In the genomic region with DNA sequence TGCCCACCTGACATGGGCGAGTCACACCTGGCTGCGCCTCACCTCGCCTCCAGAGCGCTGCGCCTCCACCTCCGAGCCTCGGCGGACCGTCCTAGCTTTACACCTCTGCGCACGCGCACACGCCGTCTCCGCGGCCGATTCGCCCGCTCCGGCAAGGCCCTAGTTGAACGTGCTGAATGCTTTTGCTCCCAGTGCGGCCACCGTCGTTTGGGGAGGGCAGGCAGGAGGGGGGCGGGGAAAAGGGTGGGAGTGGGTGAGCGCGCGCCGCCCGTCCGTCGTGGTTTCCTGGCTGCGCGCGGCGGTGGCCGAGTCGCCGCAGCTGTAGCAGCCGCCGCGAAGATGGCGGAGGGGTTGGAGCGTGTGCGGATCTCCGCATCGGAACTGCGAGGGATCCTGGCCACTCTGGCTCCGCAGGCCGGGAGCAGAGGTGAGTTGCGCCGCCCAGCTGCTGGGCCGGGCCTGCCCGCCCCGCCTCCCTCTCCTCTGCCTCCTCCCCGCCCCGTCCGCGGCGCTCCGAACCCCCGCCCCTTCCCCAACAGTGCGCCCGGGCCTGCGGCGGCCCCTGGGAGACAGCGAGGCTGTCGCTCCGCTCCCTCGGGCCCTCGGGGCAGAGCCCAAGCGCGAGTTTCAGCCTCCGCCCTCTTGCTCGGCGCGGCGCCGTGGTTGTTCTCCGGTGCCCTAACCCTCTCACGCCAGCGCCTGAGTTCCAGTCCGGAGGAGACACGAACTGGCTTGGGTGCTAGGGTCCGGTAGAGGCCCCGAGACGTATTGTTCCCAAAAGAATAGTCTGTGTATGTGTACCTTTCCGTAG, we compare ENCODE assay signal across 8 mouse cellular contexts. TPM values are rescaled to one million over a fixed set of nuclear protein-coding genes. Genes with fewer than 3 reads are reported as not detected.
DNase-seq lines count a peak whose midpoint lies in the region; ATAC-seq lines count a peak whose summit lies in the region.

Gene Smg6 (plus strand): TSS at position 247 of the 811 bp plus-strand sequence.
Gene Srr (minus strand): TSS at position 372 of the 811 bp plus-strand sequence.

- H3K36me3 ChIP-seq in hindbrain, embryonic 12.5 days: peaks cover 17% of the 10 kb centered on the region

- DNase-seq in NIH3T3 (ENCODE audit: low read depth): peak; percentile 98
- peak; percentile 98 for DNase-seq in cerebellum, postnatal 10 days
- peak; percentile 87 to 91 for DNase-seq in frontal cortex, postnatal 10 days (ENCODE audit: low spot score in 2 of 2)
- DNase-seq in layer of hippocampus, postnatal 14 days (ENCODE audit: low spot score in 2 of 2): peak; percentile 90 to 93
- DNase-seq in lung, postnatal 14 days: peak; percentile 95
- peak; percentile 94 for DNase-seq in retina, adult 2 months (ENCODE audit: low read depth, low spot score)
- DNase-seq in thymus, postnatal 36 days: peak; percentile 93 to 95

- H3K4me1 ChIP-seq in hindbrain, embryonic 12.5 days: peaks cover 22% of the 10 kb centered on the region

- no peaks in the 10 kb centered on the region for H3K9me3 ChIP-seq in hindbrain, embryonic 12.5 days (replicated peaks)

- under 1% methylated on average over 76 of the region's 88 CpGs for whole genome bisulfite sequencing in hindbrain, embryonic 12.5 days

- peak within 1 kb of the TSS; percentile 79 for H3K4me2 ChIP-seq in hindbrain, embryonic 12.5 days (replicated peaks)

- peak within 1 kb of the TSS; percentile 72 for H3K4me3 ChIP-seq in hindbrain, embryonic 12.5 days

- peak within 1 kb of the TSS; percentile 82 for H3K9ac ChIP-seq in hindbrain, embryonic 12.5 days

- peak within 1 kb of the TSS; percentile 98 for H3K27ac ChIP-seq in hindbrain, embryonic 12.5 days

- peak; percentile 96 for ATAC-seq in hindbrain, embryonic 12.5 days (ENCODE audit: low FRiP score)

- H3K27me3 ChIP-seq in hindbrain, embryonic 12.5 days: no peaks in the 10 kb centered on the region

RNA-seq across cellular contexts. Expression of gene Smg6, which starts in this region (rescaled TPM):
- 23.5 and 23.6 TPM in 2 replicates for polyA plus RNA-seq in hindbrain, embryonic 12.5 days (2016; fragmentation: Nextera tagmentation; extraction: Ambion mirVana)
- total RNA-seq in layer of hippocampus, postnatal 14 days (2021): 10 to 100 TPM; 23.8 to 24.9 TPM

RNA-seq across cellular contexts. Expression of gene Srr, which starts in this region (rescaled TPM):
- polyA plus RNA-seq in hindbrain, embryonic 12.5 days (2016; fragmentation: Nextera tagmentation; extraction: Ambion mirVana): 30.2 and 34.3 TPM in 2 replicates
- 10 to 100 TPM; 94.4 to 98.0 TPM for total RNA-seq in layer of hippocampus, postnatal 14 days (2021)

Comparison
In these comparisons a context has a peak if more than half of its experiments do, and no peak if none do; other contexts are left out.
1. Peak in every context shown above with its lines: DNase-seq, ATAC-seq, H3K4me3 ChIP-seq and H3K27ac ChIP-seq.